Mouse (Mus musculus): ENCODE data around the gene Scarb1. TPM values are rescaled to one million over a fixed set of nuclear protein-coding genes. Genes with fewer than 3 reads are reported as not detected.

Gene Scarb1
- polyA plus RNA-seq, 1 experiment, result 45.0 TPM

DNA sequence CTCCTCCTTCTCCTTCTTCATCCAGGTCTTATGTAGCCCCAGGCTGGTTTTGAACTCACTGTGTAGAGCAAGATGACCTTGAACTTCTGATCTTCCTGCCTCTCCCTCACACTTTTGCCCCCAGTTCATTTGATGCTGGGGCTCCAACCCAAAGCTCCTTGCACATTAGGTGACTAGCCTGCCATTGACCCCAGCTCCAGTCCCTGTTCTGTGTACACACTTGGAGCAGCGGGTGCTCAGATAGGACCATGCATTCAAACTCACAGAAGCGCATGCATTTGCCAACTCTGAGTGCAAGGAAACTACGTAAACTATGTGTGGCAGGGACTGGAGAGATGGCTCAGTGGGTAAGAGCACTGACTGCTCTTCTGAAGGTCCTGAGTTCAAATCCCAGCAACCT, 66.1 kb downstream of the Scarb1 start:
- TF ChIP-seq CTCF (IDR thresholded peaks at IDR 0.05; ENCODE audit: borderline replicate concordance, extremely low read depth, insufficient read depth, insufficient read length) (no peak), POLR2A (IDR thresholded peaks at IDR 0.05; ENCODE audit: borderline replicate concordance, extremely low read depth, insufficient read depth, insufficient read length, poor library complexity, severe bottlenecking) (no peak)
- no peak for DNase-seq (ENCODE audit: low read depth)

DNA sequence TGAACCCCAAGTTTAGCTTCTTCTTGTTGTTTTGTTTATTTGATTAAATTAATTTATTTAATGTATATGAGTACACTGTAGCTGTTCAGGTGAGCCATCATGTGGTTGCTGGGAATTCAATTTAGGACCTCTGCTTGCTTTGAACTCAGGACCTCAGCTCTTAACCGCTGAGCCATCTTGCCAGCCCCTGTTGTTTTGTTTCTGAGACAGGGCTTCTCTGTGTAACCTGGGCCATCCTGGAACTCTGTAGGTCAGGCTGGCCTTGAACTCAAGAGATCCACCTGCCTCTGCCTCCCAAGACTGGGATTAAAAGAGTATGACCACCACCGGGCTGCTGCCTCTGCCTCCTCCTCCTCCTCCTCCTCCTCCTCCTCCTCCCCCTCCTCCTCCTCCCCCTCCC, 66.7 kb downstream of the Scarb1 start:
- TF ChIP-seq POLR2A (IDR thresholded peaks at IDR 0.05; ENCODE audit: borderline replicate concordance, extremely low read depth, insufficient read depth, insufficient read length, poor library complexity, severe bottlenecking) (no peak), CTCF (IDR thresholded peaks at IDR 0.05; ENCODE audit: borderline replicate concordance, extremely low read depth, insufficient read depth, insufficient read length) (no peak)
- DNase-seq (ENCODE audit: low read depth), result no peak

DNA sequence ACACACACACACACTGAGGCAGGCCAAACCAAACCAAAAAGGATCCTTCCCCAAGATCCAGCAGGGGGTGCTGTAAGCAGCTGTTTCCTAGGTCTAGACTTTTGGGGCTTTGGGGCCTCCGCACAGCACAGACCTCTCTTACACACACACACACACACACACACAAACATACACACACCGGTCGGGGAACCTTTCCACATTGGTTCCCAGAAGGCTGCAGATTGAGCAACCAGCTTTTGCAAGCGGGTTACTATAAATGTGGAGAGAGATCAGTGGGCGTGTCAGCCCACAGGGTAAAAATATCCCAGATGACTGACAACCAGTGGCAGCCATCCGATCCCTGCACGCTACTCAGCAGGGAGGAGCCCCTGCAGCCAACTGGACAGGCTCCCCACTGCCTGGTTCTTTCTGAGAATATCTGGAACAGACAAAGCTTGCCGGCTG, 67.2 kb downstream of the Scarb1 start:
- peak; percentile 62 for DNase-seq (ENCODE audit: low read depth)
- no peak for TF ChIP-seq POLR2A (IDR thresholded peaks at IDR 0.05; ENCODE audit: borderline replicate concordance, extremely low read depth, insufficient read depth, insufficient read length, poor library complexity, severe bottlenecking)
- TF ChIP-seq CTCF (IDR thresholded peaks at IDR 0.05; ENCODE audit: borderline replicate concordance, extremely low read depth, insufficient read depth, insufficient read length), result peak; percentile 56

DNA sequence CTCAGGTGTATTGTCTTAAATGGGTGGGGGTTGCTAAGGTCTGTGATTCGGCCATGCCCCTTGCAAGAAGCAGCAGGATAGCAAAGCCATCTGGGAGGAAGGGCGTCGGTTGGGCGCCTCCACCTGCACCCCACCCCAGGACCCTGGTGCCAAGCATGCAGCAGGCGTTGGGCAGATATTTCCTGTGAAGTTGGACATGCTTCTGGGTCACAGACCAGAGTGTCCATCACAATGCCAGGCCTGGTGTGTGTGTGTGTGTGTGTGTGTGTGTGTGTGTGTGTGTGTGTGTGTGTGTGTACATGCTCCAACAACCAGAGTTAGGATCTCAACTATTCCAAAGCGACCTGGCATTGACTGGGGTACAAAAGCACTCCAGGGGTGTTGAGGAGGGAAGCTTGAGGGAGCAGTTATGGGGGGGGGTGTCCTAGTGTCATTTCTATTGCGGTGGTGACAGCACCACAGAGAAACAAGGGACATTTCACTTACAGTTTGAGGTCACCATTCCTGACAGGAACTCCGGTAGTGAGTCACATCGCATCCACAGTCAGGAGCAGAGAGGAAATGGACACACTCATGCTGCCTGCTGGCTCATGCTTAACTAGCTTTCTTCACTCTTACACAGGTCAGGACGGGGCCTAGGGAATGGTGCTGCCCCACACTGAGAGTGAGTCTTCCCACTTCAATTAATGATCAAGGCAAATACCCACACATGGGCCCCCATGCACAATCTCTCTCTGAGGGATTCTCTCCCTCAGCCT, 68.5 kb downstream of the Scarb1 start:
- TF ChIP-seq POLR2A (IDR thresholded peaks at IDR 0.05; ENCODE audit: borderline replicate concordance, extremely low read depth, insufficient read depth, insufficient read length, poor library complexity, severe bottlenecking) (no peak), CTCF (IDR thresholded peaks at IDR 0.05; ENCODE audit: borderline replicate concordance, extremely low read depth, insufficient read depth, insufficient read length) (no peak)
- DNase-seq (ENCODE audit: low read depth), result no peak

DNA sequence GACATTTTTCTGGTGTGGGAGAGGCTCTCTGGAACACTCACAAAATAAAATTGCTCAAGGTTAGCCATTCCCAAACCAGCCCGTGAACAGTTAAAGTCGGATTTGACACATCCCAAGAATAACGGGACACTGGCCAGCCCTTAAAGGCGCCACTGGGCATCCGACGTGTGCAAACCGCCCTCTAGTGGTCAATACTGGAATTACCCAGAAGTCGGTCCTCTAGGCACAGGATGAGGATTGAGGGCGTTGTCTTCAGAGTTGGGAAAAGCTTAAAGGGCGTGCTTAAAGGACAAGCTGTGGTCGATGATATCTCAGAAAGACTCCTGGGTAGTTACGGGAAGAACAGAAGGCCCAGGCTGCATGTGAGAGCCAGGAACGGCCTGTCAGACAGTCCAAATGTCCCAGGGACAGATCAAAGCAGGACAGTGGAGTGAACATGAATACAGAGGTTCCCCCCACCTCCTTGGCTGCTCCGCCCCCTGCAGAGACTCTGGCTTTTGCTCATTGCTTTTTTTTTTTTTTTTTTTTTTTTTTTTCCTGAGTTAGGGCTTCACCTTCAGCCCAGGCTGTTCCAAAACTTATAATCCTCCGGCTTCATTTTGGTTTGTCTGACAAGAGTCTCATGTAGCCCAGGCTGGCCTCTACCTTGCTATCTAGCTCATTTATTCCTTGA, 69.2 kb downstream of the Scarb1 start:
- DNase-seq (ENCODE audit: low read depth), result peak; percentile 91
- TF ChIP-seq CTCF (IDR thresholded peaks at IDR 0.05; ENCODE audit: borderline replicate concordance, extremely low read depth, insufficient read depth, insufficient read length) (peak; percentile 98), POLR2A (IDR thresholded peaks at IDR 0.05; ENCODE audit: borderline replicate concordance, extremely low read depth, insufficient read depth, insufficient read length, poor library complexity, severe bottlenecking) (no peak)

DNA sequence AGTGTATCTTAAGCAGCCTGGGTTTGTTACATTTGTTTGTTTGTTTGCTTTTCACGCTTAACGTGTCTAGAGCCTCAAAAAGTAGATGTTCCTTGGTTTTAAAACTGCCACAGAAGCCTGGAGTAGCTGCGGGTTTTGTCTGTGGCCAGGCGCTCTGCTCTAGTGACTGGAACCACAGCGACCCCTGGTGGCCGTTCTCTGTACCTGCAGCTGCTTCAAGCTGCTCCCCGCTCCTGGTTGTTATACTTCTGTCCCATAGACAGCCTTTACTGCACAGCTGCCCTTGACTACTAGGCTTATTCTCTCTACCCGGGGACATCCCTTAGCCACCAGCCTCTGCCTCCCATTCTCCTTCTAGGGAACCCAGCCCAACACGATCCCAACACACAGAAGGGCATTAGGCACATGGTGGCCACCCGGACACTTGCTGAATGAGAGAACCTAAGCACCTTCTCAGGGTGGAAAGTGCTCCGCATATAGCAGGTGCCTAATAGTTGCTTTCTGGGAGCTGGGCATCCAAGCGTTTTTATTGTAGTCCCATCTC, 70.2 kb downstream of the Scarb1 start:
- no peak for TF ChIP-seq POLR2A (IDR thresholded peaks at IDR 0.05; ENCODE audit: borderline replicate concordance, extremely low read depth, insufficient read depth, insufficient read length, poor library complexity, severe bottlenecking)
- TF ChIP-seq CTCF (IDR thresholded peaks at IDR 0.05; ENCODE audit: borderline replicate concordance, extremely low read depth, insufficient read depth, insufficient read length), result peak; percentile 99
- peak; percentile 91 for DNase-seq (ENCODE audit: low read depth)

DNA sequence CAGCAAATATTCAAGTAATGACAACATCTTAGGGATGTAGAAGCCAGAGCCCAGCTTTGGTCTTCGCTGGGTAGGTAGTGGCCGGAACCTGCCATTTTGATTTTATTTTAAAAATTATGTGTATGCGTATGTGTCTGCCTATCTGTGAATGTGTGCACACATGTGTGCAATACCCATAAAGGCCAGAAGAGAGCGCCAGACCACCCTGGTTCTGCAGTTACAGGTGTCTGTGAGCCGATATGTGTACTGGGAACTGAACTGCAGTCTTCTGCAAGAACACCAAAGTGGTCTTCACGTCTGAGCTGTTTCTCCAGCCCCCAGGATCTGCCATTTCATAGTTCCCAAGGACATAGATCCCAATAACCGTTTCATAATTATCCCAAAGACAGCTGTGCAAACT, 71.1 kb downstream of the Scarb1 start:
- no peak for TF ChIP-seq CTCF (IDR thresholded peaks at IDR 0.05; ENCODE audit: borderline replicate concordance, extremely low read depth, insufficient read depth, insufficient read length)
- TF ChIP-seq POLR2A (IDR thresholded peaks at IDR 0.05; ENCODE audit: borderline replicate concordance, extremely low read depth, insufficient read depth, insufficient read length, poor library complexity, severe bottlenecking), result no peak
- DNase-seq (ENCODE audit: low read depth), result no peak

DNA sequence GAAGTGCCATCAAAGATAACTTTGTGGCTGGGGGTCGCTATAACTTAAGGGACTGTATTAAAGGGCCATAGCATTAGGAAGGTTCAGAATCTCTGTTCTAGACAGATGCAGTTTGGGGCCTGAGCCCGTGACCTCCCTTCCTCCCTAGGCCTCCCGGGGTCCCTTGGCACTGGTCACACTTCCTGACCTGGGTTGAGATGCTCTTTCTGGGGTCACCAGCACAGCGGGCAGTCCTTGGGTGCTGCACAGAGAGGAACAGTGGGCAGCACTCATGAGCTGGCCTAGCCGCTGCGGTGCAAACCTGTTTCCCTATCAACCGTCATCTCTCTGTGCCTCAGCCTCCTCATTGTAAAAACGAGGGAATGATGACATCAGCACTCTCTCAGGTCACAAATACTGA, 71.5 kb downstream of the Scarb1 start:
- TF ChIP-seq POLR2A (IDR thresholded peaks at IDR 0.05; ENCODE audit: borderline replicate concordance, extremely low read depth, insufficient read depth, insufficient read length, poor library complexity, severe bottlenecking), result no peak
- TF ChIP-seq CTCF (IDR thresholded peaks at IDR 0.05; ENCODE audit: borderline replicate concordance, extremely low read depth, insufficient read depth, insufficient read length), result no peak
- DNase-seq (ENCODE audit: low read depth), result no peak

DNA sequence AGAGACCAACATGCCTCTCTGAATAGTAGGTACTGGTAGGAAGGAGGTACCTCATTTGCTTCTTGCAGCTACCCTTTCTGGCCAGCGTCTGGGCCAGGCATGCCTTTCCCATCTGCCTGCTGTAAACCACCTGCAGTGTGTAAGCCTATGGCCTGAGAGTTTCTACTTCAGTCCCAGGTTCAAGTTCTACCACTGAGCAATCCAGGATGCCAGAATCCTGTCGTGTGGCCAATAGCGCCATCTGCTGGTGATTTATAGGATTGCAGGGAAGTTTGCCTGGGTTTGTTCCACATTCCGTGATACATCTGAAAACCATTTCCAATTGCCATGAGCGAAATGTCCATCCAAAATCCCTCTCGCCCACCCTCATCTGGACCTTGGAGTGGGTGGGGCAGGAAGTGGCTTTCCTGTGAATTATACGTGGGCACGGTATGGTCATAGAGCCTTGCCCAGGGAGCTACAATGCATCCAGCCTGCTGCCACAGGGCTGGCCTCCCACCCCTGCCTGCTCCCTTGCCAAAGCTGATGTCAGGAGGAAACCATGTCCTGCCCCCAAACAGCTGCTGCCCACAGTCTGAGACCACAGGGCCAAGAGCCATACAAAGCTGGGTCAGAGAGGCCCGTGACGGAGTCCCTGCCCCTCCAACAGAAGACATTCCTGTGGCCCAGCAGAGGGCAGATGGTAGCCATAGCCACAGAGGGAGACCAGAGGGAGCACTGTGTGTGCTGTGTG, 72.7 kb downstream of the Scarb1 start:
- no peak for TF ChIP-seq POLR2A (IDR thresholded peaks at IDR 0.05; ENCODE audit: borderline replicate concordance, extremely low read depth, insufficient read depth, insufficient read length, poor library complexity, severe bottlenecking)
- TF ChIP-seq CTCF (IDR thresholded peaks at IDR 0.05; ENCODE audit: borderline replicate concordance, extremely low read depth, insufficient read depth, insufficient read length), result peak; percentile 91
- DNase-seq (ENCODE audit: low read depth), result peak; percentile 80

DNA sequence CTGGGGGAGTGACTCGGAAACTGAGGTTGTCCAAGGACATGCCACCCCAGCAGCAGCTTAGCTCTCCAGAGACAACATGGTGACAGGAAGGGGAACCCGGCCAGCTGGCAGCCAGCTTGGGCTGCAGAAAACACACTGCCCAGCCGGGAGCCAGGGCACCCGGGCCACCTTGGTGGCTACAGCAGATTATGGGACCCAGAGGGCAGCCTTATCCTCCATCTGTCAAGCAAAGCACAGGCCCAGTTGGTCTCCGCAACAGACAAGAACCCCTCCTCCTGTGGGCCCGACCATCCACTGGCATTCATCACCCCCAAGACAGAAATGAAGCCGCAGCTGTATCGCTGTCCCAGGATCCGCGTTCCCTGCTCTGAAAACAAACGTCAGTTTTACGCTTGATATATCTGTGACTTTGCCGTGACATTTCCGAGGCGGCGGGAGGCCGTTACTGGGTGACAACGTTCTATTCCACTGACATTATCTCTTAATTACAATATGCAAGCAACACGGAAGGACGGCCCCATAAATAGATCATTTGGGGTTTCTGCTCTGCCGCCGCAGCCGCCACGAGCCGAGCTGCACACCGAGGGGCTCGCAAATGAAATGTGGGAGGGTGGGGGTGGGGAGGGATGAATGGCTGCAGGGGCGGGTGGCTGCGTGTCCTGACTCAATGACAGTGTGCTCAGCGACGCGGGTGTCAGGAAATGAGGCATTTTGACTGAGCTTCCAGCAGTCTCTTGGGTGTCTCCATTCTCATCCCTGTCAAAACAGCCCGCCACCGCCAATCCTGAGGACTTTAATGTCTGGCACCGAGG, 73.5 kb downstream of the Scarb1 start:
- TF ChIP-seq POLR2A (IDR thresholded peaks at IDR 0.05; ENCODE audit: borderline replicate concordance, extremely low read depth, insufficient read depth, insufficient read length, poor library complexity, severe bottlenecking) (no peak), CTCF (IDR thresholded peaks at IDR 0.05; ENCODE audit: borderline replicate concordance, extremely low read depth, insufficient read depth, insufficient read length) (no peak)

More for the DNA sequence above, 73.5 kb downstream of the Scarb1 start:
- DNase-seq (ENCODE audit: low read depth), result peak; percentile 83
